Mouse (Mus musculus) olfactory bulb, adult 2 months (tissue): Measurements from ENCODE around the gene Fam49a.

ENCODE experiments used
- CTCF ChIP-seq: fragments of 200-500 bp; IDR thresholded peaks from 2 replicates; pipeline ENCODE4 v1.5.1; 2012; ENCODE audit warnings: low read depth, mild to moderate bottlenecking, low read length, moderate library complexity; ENCODE audit not compliant: insufficient read depth
- POLR2A ChIP-seq: fragments of 200-500 bp; IDR thresholded peaks from 2 replicates; pipeline ENCODE4 v1.6.1; 2012; ENCODE audit warnings: mild to moderate bottlenecking, low read depth, low read length, moderate library complexity; ENCODE audit not compliant: insufficient read depth

DNA sequence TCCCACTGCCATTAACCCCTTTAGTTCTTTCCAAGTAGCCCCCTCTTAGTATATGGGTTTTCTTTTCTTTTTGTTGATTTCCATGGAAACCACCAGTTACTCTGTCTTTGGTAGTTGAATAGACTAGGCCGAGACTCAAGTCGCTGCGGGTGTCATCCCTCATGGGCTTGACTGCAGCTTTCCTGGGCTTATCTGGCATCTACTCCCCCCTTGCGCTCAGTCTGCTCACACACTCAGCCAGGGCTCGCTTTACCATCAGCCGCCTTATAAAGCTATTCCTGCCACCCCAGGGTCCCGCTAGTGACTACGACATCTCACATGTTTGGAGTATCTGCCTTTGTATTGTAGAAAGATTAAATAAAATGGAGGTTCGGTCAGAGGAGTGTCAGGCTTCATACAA is 94.1 kb downstream of the Fam49a start:
- TF ChIP-seq CTCF (no peak), POLR2A (no peak)
